Mouse (Mus musculus) stomach, postnatal 0 days (tissue): Measurements from ENCODE around the gene Tsr2.

Source experiments
- CTCF ChIP-seq: IDR thresholded peaks from 2 replicates; pipeline ENCODE4 v1.5.1; 2016; ENCODE audit warnings: antibody characterized with exemption, low read depth, mild to moderate bottlenecking, moderate library complexity
- EP300 ChIP-seq: optimal IDR thresholded peaks from 2 replicates; pipeline ENCODE3; 2016; ENCODE audit warnings: antibody characterized with exemption

DNA sequence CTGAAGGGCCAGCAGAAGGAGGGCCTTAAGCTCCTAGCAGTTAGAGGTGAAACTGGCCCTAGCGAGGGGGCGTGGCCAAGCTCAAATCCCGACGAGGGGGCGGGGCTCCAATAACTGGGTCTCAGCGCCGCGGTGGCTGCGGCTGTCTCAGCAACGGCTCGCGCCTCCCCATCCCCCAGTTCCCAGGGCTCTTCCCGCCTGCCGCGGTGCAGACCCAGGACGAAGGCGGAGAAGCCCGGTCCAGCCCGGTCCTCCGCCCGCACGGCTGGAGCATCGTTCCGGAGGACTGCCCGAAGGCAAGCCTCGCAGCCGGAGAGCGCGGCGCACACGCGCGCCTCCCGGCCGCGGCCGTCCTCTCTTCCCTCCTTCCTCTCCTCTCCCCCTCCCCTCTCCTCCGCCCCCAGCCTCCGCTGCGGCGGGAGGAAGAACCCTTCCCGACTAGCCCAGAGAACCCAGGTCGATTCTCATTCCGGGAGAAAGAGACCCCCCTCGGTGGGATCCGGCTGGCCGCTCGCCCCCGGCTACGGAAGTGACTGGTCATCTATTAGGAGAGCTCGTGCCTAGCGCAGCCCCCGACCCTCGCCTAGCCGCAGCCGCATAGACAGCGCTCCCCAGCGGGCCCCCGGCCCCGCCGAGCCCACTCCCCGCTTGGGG lies 49.4 kb downstream of the Tsr2 start:
- TF ChIP-seq CTCF (no peak; the same call in 1 of the 2 replicates), EP300 (no peak)
